Mouse (Mus musculus) cerebellum, adult 18-20 months (tissue): ENCODE measurements around the gene Cdc42bpa.
"Not testable (repeated sequence)": the region's sequence is repeated elsewhere in the genome, so short reads cannot be mapped to it uniquely, and the experiment has no call there.

Experiments used
- DNase-seq, 2 experiments: peaks; one replicate each; pipeline ENCODE4 v3.0.0; 2021

Cdc42bpa gene

DNA sequence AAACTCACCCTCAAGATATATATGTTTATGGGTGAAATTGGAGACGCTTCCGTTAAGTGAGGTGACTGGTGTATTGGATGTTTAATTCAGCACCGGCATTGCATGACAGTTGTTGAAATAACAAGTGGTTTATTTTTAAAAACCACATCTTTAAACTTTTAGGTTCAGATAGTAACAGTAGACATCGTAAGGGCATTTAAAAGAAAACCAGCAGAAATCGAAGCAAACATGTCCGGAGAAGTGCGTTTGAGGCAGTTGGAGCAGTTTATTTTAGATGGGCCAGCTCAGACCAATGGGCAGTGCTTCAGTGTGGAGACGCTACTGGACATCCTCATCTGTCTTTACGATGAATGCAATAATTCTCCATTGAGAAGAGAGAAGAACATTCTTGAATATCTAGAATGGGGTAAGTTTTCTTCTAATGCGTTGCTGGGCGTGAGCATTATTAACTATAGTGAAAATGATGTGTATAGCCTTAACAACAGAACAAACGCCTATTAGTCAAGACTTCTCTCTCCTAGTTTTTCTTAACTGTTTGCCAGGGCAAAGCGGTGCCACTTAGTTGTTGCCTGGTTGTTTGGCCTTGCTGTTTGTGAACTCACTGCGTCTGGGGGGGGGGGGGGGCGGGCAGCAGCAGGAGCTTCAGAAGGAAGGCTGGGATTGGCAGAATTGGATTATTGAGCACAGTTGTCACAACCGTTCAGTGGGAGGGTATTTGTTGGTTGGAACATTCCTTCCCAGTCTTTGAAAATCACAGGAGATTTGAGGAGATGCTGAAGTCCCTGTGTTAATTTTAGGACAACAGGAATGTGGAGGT, 818 bp downstream of the Cdc42bpa start:
- DNase-seq = peak in 1 of 2 experiments; percentile 40

DNA sequence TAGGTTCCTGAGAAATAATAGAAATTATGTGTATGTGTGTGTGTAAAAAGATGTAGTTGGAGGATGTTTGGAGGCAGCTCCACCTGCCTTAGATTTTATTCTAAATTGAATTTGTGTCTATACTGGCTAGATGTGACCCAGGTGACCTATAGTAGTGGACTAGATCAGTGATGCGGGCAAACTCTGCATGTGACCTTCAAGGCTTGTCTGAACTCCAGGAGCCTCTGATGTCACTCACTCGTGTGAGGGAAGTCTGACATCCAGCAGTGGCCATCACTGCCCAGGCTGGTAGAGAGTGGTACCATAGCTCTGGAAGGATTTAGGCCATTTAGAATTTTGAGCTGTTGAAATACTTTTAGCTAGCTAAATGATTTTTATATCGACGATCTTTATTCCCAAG, 1.5 kb downstream of the Cdc42bpa start:
- peak; percentile 48 to 52 for DNase-seq

DNA sequence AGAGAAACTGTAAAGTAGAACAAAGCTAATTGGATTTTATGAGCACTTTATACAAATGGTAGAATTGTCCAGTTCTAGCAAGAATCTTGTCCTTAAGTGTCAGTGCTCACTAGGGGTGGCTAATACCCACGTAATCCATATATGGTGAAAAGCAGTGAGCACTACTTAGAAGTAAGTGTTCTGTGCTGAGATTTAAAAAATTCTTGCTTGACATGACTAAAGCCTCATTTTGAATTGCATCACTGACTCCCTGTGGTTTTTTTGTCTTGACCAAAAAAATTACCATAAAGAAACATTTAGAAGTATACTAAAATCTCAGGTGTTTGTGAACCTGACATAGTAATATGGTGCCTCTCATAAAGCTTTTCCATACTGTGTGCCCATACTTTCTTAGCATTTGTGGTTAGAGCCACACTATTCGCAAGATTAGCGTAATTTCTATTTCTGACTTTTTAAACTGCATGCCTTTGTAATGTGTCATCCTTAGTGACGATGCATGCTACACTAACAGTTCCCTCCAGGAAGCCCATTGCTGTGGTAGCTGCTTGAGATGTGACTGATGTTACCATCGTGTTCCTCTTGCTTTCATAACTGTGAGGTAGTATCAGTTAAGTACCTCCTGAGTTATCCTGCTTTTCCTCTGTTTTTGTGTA, 9.6 kb downstream of the Cdc42bpa start:
- DNase-seq = no peak

DNA sequence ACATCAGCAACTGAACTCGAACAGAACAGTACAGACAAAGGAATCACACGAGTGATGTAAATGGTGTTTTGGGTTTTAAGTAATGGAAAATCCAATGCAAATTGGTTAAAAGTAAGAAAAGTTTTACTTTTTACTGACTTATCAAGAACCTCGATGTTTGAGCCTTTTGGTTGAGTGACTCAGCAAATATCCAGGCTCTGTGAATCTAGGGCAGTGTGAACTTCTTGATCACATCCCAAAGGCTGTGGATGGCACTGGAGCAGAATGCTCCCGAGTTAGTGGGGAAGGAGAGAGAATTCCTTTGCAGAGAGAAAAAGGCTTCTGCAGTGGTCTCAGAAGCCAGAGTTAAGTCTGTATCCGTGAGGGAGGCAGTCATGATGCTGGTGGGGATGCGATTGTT, 14.7 kb downstream of the Cdc42bpa start:
- DNase-seq = no peak

DNA sequence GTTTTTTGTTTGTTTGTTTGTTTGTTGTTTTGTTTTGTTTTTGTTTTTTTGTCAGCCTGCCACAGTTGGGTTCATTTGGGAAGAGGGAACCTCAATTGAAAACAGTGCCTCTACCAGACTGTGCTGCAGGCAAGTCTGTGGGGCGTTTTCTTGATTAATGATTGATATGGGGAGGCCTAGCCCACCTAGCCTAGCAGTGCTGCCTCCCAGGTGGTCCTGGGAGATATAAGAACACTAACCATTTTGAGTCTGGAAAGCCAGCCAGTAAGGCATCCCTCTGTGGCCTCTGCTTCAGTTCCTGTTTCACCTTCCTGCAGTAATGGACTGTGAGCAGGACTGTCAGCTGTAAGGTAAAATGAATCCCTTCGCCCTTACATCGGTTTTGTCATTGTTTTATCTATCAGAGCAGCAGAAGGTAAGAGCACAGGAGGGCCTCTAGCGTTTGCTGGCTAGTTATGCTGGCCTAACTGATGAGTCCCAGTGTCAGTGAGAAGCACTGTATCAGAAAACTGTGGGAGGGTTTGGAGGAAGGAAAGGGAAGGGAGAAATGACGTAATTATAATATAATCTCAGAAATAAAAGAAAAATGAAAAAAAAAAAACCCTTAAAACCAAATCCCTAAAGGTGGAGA, 15.5 kb downstream of the Cdc42bpa start:
- DNase-seq = peak; percentile 36

DNA sequence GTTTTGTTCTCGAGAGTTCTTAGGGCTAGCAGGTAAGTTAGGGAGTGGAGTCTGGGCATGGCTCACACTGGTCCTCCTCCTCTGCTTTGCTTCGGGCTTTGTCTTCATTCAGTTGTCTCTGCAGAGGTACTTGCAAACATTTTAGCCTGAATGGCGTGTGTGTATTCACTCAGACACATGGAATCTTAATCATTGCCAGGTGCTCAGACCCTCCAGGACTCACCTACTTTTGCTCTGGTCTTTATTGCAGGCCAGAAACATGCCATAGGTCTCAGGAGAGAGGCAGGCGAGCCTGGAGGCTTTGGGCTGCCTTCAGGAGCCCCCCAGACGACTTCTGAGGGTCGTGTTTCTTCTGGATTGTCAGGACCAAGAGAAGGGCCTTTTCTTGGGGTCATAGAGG, 17.2 kb downstream of the Cdc42bpa start:
- DNase-seq = no peak

DNA sequence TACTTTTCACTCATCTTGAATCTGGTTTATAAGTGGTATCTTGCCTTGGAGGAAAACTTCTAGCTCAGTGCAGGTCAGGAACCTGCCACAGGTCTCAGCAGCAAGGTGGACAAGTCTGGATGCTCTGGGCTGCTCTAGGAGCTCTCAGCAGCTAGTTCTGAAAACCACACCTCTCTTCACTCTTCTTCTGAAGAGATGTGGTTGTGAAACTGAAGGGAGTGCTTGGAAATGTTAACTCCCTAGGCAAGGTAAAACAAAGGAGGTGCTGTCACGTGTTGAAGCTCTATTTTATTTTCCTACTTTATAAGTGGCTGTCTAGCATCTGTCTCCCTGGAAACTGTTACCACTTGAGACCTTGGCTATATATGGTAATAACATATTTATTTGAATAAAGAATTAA, 18.5 kb downstream of the Cdc42bpa start:
- DNase-seq = no peak

DNA sequence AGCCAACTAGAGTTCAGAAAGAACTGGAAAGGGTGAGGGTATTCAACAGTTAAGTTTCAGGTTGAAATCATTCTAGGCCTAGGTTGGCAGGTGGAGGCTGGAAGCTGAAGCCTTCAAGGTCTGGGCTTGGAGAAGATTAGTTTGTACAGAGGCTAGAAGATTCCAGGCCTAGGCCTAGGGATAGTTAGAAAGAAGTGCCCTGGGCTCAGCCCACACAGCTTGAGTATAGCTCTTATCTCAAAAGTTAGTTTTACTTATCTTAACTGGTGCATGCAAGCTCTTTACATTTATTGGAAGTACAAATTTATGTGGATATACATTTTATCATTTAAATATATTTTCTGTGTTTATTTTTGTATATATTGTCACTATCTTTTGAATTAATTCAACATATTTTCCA, 21.4 kb downstream of the Cdc42bpa start:
- no peak for DNase-seq

DNA sequence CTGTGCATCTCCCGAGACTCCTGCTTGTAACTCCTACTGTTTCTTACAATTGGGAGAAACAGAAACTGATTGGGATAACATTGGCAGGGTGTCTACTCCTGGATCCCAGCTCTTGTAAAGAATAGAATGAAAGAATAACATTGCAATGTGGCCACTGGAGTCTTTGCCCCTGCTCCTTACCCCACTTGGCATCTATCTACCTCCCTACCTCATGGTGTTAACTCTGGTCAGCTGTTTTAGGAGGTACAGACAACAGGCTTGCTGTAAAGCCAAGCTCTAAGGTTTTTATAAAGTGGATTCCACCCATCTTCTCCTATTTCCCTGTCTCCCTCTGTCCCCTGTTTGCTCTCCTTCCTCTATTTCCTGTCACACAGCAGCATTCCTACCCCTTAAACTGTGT, 21.9 kb downstream of the Cdc42bpa start:
- no peak for DNase-seq

DNA sequence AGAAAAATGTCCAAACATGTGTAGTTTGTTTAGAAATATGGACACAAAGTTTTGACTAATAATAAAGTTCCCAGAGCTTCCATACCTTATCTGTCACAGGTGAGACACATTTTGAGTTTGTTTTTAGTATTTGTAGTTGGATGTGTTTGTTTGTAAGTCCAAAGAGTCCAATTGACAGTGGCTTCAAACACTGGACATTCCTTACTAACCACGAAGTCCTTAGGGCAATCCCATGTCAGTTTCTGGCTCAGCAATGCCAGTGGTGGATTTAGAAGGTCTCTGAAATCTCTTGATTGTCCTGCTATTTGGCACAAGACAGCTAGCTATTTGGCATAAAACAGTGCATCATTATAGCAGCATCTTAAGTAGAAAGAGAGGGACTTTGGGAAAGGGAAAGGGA, 22.7 kb downstream of the Cdc42bpa start:
- DNase-seq = no peak

DNA sequence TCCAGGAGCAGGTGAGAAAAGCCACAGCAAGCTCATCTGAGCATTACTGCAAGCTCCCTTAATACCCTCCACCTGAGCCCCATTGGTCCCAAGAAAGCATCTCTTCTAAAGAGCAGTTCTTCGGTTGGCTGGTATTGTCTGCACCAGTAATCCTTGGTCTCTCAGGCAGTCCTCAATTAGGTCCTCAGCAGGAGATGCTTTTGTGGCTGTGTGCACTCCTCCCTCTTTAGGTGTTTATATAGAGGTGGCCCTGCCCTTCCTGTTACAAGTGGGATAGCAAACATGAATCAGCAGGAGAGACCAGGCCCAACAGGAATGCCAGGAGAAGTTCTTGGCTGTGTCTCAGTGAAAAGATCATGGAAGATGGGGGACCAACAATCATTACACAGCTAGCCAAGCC, 23.9 kb downstream of the Cdc42bpa start:
- no peak for DNase-seq

DNA sequence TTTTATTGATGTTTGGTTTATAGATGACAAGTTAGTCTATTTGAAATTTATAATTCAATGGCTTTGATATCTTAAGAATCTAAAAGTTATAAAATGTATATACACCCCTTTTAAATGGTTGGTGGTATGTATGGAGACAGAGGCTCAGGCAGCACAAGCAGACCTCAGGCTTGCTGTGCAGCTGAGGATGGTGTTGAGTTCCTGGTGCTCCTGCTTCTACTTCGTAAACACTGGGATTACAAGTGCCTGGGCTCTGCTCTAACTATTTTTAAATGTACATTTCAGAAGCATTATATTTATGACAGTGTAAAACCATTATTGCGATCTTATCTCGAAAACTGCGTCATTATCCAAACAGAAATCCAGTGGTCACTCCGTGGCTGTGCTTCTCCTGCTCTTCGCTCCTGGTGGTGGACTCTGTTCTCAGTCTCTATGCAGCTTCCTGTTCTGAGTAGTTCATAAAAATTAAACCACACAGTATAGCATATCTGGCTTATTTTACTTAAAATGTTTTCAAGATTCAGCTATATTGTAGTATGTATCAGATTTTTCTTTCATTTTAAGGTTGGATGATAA, 31.5 kb downstream of the Cdc42bpa start:
- DNase-seq = no peak

DNA sequence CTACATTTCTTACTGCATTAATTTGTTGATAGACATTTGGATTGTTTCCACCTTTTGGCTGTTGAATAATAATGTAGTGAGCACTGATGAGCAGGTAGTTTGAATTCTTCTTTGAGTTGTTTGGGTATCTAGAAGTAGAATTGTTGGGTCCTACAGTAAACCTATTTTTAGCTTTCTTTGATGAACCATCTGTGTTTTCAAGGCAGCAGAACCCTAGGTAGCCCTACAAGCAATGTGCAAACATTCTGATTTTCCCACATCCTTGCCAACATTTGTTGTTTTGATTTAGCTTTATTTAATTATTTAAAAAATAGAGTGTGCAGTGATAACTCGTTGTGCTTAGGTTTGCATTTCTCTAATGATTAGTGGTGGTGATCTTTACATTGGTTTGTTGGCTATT, 32.0 kb downstream of the Cdc42bpa start:
- peak in 1 of 2 experiments; percentile 28 for DNase-seq

DNA sequence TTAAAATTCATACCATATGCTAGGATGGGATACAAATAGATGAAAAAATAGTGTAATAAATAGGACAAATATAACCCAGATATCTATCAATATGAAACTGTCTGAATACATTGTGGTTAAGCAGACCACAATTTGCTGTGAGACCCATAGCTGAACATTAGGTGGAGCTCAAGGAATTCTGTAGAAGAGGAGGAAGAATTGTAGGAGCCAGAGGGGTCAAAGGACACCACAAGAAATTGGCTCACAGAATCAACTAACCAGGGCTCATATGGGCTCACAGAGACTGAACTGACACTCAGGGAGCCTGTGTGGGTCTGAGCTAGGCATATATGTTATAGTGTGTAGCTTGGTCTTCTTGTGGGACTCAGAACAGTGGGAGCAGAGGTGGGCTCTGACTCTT, 47.8 kb downstream of the Cdc42bpa start:
- DNase-seq = no peak

DNA sequence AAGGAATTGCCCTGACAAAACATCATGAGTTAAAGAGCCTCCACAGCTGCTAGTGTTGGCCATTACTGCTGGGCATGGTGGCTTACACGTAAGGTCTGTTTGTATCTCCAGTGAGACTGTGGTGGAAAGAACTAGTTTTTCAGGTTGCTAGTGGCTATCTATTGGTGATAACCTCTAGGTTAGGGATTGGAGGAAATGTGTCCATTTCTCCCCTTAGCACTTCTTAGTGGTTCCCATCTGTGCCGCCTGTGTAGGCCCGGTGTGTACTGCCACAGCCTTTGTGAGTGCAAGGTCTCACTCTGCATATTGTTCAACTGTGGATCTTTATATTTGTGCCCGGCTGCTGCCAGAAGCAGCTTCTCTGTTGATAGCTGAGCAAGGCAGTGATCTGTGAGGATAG, 53.2 kb downstream of the Cdc42bpa start:
- peak in 1 of 2 experiments; percentile 0 for DNase-seq

DNA sequence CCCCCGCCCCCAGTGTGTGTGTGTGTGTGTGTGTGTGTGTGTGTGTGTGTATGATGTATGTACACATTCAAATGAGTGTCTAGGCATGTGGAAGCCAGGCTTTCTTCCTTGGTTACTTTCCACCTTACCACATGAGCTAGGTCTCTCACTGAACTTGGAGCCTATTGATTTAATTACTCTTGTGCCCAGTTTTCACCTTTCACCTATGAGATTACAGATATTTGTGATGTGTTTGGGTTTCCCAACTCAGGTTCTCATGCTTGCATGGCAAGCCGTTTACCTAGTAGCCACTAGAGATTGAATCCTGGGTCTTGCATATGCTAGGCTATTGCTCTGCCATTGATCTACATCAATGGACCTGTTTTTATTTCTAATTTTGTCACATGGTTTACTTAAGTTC, 57.9 kb downstream of the Cdc42bpa start:
- no peak for DNase-seq

DNA sequence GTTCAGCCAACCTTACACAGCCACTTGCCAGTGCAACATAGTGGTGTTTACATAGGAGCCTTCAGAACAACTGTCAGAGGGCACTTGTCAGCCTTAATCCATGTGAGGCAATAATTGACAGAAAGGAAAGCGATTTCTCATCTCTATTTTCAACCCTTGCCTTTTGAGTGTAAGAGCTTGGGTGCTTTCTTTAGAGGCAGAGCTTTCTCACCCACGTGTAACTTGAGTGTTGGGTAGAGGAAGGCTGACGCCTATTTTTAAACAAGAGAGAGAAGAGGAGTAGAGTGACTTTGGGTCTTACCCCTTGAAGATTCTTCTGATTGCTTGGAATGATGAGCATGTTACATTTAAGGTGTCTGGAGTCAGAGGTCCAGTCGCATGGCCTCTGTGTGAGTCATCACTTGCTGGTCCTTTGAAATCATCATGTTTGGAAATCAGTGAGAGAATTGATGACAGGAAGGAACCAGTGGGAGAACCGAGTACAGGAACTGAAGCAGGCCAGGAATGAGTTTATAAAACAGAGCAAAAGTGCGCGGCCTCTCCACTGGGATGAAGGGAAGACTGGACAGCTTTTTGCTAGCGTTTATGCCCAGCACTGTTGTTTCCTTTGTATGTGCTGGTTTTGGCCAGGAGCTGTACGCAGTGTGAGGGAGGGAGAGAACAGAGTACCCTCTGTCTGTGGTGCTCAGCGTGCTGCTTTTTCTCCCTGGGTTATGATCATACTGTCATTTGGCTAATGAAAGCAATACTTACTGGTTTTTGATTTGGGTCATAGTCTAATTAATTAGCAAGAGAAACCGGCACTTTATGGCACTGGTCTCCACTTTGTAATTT, 61.4 kb downstream of the Cdc42bpa start:
- DNase-seq = no peak

DNA sequence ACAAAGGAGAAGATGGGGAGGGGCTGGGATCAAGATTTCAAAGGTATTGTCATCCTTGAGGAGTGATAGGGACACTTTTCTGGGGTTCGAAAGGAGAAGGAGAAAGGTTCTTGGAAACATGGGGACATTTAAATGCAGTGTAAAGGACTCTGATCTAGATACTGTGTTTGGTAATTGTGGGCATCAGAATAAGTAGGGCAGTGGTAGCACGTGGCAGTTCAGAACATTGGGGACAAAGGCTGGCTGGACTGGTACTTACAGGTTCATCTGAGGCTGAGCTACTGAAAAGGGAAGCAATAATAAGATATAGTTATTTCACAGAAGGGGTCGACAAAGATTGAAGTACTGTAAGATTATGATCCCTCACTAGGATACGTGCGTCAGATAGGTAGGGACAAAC, 63.2 kb downstream of the Cdc42bpa start:
- DNase-seq = no peak

DNA sequence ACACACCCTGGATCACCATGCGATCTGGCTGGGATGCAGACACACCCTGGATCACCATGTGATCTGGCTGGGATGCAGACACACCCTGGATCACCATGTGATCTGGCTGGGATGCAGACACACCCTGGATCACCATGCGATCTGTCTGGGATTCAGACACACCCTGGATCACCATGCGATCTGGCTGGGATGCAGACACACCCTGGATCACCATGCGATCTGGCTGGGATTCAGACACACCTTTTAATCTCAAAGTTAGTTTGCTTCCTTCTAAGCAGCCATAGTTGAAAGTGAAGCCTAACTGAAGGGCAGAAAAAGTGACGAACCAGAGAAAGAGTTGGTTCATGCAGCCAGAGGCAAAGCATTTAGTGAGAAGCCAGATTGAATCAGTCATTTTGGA, 69.6 kb downstream of the Cdc42bpa start:
- not testable (repeated sequence) for DNase-seq

DNA sequence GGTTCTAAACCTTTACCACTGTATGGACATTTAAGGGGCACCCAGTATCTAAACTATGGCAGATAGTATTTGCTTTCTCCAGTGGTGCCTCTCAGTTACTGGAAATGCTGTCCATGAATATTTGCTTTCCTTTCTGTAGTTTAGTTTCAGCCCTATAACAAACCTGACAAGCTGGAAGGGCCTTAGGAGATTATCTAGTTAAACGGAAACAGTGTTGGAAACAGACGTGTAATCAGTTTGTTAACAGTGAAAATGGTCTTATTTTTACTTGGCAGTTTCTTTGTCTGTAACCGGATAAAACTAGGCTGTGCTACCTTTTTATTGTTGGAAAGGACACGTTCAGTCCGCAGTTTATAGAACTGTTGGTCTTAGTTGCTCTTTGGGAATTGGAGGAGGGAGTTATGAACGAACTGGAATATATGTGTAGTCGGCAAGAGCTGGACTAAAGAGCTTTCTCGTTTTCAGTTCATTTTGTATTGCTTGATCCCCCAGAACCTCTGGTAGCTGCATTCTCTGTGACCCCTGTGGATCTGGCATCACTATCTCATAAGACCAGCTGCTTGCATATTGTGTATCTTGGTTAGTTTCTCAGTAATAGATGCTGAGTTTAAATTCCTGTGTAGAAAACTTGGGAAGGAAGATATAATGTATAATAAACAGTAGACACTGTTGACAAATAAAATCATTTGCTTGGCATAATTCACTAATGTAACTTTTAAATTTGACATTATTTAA, 70.5 kb downstream of the Cdc42bpa start:
- DNase-seq = no peak

DNA sequence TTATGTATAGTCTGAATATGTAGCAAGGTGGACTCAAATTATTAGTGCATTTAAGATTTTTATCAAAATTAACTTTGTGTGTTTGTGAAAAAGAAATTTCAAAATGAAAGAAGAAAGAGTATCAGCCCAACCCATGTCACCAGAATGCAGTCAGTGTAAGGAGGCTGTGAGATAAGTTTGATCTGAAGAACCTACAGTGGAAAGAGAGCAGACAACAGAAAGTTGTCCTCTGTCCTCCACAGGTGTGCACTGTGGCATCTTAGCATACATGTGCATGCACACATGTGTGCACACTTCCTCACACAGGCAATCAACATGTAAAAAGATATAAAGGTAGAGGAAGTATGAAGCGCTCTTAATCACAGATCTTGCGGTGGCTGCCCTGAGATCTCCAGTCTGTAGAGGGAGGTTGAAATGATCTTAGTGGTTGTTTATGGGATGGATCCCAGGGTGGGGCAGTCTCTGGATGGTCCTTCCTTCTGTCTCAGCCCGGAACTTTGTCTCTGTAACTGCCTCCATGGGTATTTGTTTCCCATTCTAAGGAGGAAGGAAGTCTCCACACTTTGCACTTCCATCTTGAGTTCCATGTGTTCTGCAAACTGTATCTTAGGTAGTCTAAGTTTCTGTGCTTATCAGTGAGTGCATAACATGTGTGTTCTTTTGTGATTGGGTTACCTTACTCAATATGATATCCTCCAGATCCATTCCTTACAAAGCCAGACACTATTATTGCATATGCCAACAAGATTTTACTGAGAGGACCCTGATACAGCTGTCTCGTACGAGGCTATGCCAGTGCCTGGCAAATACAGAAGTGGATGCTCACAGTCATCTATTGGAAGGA, 71.7 kb downstream of the Cdc42bpa start:
- no peak for DNase-seq
